Mouse (Mus musculus) kidney, postnatal 14 days (tissue): ENCODE measurements around the gene Xpr1.

Source experiments
- DNase-seq: peaks from one replicate; pipeline ENCODE4 v3.0.0; 2022; ENCODE audit warnings: mixed read lengths

The Xpr1 gene

GRCm38 (mm10) chr1:155249896-155250295 lies 167.3 kb downstream of the Xpr1 start:
- DNase-seq, result peak; percentile 57

GRCm38 (mm10) chr1:155248041-155248440 lies 169.2 kb downstream of the Xpr1 start:
- DNase-seq, result no peak

DNA sequence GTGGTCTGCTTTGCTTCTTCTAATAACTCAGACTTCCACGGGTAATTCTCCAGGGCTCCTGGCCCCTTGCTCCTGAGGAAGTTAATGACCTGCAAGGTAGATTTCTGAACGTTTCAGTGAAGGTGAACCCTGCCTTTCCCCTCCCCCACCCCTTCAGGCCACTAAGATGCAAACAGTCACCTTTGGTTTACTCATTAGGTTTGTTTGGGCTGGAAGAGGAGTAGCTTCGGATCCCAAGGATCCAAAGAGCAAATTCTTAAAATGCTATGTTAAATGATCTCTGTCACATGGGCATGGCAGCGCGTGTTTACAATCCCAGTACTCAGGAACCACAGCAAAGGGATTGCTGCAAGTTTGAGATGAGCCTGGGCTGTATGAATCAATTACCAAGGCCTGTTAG lies 169.8 kb downstream of the Xpr1 start:
- DNase-seq, result peak; percentile 74

GRCm38 (mm10) chr1:155245516-155245915 lies 171.7 kb downstream of the Xpr1 start:
- DNase-seq, result no peak

DNA sequence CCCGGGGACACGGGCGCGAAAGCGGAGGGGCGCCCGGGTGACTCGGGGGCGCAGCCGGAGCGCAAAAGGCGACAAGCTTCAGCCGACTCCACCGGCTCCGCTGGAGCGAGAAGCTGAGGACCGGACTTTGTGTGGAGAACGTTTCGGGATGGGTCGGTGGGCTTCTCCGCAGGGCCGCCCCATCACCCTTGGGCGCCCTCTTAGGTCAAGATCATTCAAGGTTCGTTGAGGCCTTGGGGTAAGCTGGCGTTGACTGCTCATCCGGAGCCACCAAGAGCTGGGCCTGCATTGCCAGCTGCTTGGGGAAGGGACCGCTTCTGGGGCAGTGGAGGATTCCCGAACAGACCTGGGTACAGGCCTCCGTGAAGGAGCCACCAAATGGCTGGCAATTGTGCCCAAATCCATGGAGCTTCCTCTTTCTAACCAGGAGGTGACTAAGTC lies 172.4 kb downstream of the Xpr1 start:
- DNase-seq, result no peak

GRCm38 (mm10) chr1:155243797-155244770 lies 173.1 kb downstream of the Xpr1 start, which contains the start of gene BC034090:
TSS of gene BC034090 (minus strand) at chr1:155244444.
- peak; percentile 85 for DNase-seq

DNA sequence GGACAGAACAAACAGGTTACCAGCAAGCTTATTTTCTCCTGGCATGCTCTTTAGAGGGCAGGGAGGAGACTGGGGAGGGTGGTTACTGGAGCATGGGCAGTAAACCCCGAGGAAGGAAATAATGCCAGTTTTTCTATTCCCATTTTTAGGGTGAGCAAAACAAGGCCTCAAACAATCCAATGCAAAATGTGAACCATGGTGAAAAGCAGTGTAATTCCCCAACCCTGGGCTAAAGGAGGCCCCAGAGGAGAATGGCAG lies 174.8 kb downstream of the Xpr1 start:
- peak; percentile 34 for DNase-seq

DNA sequence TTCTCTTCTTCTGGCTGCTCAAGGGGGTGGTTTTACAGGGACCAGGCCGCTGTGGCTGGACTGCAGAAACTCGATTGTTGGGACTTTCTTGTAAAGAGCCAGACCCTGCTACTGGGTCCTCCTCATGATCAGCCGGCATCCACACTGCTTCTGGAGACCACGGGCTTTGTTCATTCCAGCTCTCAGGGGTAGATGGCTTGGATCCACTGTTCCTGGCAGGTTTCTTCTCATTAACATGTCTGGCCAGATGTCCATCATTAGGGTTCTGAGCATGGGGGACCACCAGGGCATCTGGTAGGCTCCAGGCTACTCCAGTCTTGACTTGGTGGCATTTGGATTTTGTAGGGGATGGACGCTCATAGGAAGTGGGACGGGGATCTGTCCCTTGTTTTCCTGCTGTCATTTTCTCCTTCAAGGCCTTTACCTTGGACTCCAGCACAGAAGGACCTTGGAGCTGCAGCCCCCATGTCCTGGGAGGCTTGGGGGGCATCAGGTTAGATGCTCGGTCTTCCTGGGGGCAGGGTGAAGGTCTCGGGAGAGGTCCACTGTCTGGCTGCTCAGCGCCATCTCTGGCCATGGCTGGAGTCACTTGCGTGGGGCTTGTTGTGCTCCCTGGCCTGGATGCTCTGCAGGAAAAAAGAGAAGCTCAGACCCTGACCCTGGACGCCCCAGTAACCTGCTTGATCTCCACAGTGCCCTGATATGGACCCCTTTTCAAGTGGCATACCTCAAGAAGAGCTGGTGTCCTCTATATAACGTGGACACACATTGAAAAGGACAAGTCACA lies 175.3 kb downstream of the Xpr1 start:
- DNase-seq, result no peak

DNA sequence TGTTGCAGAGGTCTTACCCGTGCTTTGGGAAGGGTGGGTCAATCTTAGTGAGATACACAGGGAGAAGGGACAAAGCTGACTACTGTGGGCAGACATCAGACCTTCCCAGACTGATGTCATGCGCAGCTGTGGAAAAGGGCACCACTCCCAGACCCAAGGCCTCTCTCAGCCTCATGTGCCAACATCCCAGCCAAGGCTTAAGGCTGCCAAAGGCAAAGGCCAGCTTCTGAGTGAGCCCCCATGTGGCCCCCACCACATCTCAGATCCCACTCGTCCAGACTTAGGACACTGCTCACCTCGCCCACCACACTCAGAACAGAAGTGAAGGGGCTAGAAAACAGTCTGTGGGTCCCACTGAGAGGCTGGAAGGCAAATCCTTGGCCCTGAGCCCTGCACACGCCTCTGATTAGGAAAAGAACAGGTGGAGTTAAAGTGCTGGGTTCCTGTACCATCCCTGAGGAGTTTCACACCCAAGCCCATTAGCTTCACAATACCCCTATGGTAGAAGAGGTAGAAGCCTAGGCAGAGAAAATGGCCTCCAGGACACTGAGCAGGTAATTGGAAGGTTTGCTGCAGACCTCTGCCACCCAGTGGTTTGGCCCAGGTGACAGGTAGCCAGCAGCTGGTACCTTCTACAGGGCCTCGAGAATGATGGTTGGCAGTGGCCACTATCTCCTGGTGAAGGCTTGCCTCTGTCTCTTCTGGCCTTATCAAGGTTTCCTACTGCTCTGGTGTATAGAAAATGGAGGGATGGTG lies 177.1 kb downstream of the Xpr1 start:
- DNase-seq, result no peak

DNA sequence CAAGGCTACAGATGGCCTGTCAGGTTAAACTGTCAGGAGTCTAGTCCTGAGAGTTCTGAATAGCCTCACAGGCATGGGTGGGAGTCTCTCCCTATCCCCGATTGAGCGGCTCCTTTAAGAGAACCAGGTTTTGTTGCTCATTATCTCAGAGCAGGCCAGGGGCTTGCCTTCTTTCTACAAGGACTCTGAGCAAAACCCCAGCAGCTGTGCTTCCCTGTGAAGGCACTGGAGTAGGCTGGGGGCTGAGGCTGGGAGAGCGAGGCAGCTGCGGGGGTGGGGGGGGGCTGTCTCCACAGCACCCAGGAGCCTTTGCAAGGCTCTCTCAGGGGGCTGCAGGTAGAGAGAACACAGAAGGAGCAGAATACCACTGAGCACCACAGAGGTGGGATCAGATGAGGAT lies 178.0 kb downstream of the Xpr1 start:
- DNase-seq, result no peak

DNA sequence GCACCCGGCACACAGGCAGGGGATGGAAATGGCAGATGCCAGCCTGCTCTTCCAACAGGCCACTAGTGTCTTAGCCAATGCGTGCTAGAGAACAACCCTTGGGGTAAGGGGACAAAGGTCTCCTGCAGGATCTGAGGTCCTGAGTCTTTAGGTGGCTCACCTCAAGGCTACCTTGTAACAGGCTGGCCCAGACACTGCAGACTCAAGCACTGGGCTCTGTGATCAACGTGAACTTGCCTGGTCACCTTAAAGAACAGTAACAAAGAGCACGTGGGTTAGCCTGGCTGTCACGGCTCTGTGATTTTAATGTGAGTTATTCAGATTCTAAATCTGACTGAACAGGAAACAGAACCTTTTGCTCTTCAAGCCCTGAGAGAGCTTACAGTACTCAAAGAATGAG lies 179.1 kb downstream of the Xpr1 start:
- peak; percentile 65 for DNase-seq

- DNase-seq, result no peak
Observed at GRCm38 (mm10) chr1:155237390-155237789, 179.8 kb downstream of the Xpr1 start.

DNA sequence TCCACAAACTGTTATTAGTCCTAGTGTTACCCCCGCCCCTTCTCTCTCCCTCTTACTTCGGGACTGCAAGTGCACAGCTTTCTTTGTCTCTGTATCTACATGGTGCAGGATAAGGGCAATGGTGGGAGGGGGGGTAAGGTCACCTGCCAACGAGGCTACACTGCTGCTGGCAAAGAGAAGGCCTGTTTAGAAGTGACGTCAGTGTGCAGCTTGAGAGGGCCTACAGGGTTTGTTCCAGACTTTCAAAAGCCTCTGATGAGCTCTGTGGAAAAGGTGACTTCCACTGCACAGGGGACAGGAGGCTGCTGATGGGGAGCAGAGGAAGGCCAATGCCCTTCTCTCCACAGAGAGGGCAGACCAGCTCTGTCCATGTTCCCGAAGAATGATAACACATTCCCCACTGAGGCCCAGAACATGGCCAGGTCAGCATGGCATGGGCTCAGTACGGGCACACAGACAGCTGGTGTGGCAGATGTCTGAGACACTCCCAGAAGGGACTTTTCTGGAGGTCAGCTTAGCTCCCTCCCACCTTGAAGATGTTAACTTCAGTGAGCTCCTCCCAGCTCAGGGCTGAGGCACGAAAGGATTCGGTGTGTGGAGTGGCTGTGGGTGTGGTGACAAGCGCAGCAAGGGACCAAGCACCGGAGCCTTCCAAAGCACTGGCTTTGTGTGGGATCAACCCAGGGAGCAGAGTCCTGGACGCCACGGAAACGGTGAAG lies 180.8 kb downstream of the Xpr1 start:
- DNase-seq, result no peak

DNA sequence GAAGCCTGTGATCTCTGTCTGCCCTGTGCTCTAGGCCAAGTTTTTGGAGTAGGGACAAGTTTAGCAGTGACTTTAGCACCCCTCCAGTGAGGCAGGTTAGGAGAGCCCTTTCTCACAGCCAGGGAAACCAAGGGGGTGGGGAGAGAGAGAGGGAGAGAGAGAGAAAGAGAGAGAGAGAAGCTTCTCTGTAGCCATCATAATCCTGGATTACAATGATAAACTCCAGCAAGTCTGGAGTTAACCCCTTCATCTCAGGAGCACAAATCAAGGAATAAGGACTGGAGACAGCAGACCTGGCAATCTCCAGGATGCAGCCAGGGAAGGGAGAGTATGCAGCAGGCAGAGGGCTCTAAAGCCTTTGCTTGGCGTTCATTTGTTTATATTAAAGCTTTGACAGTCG lies 181.6 kb downstream of the Xpr1 start:
- no peak for DNase-seq

- DNase-seq, result peak; percentile 72
Observed at GRCm38 (mm10) chr1:155233931-155234607, 183.1 kb downstream of the Xpr1 start.

- DNase-seq, result no peak
Observed at GRCm38 (mm10) chr1:155233378-155233777, 183.8 kb downstream of the Xpr1 start.

- no peak for DNase-seq
Observed at GRCm38 (mm10) chr1:155232786-155233185, 184.4 kb downstream of the Xpr1 start.

GRCm38 (mm10) chr1:155232385-155232784 lies 184.8 kb downstream of the Xpr1 start:
- no peak for DNase-seq

GRCm38 (mm10) chr1:155229464-155230411 lies 187.5 kb downstream of the Xpr1 start:
- no peak for DNase-seq
